Mouse (Mus musculus) layer of hippocampus, postnatal 10 days (tissue): ENCODE measurements around the gene Polm. TPM values are rescaled to one million over a fixed set of nuclear protein-coding genes. Genes with fewer than 3 reads are reported as not detected.

Experiments
- DNase-seq, 2 experiments: peaks; one replicate each; pipeline ENCODE4 v3.0.0; 2021; ENCODE audit warnings: low spot score in 2 of 2
- total RNA-seq, 2 experiments: library from RNA; stranded (reverse); gene quantifications; 2 replicates each; pipeline ENCODE4 v1.2.3; 2021

Gene Polm
- total RNA-seq, 2 experiments from 2014 or later, result 9.4 to 13.2 TPM

DNA sequence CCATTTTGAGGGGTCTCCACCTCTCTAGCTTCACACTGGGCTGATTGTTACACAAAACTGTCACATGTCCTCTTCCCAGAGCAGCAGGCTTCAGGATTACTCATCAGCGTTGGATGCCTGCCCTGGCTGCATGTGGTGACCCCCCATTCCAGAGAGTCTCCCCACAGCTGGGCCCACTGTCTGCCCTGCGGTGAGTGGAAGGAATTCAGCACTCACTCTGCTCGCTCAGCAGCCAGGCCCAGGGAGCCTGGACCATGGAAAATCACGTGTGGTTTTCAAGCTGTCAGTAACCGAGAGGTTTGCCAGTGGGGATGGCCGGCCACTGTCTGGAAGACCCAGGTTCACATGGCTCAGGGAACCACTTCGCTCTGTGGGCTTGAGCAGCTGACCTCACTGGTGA lies 18.1 kb upstream of the Polm start:
- DNase-seq, result peak; percentile 53 to 60

DNA sequence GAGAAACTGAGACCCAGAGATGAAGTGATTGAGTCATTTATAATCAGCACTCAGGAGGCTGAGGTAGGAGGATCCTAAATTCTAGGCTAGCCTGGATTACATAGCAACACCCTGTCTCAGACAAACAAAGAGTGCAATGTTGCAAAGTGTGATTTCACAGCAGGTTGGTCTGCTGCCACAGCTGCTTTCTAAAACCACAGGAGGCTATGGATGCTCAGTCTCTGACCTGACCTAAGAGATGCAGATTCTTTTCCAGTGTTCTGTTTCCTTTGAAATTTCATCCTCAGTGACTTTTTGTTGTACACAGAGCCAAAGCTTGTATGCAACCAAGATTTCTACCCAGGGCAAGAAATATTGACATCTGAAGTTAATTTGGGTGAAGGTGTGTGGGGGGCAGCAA lies 17.7 kb upstream of the Polm start:
- DNase-seq, result no peak

DNA sequence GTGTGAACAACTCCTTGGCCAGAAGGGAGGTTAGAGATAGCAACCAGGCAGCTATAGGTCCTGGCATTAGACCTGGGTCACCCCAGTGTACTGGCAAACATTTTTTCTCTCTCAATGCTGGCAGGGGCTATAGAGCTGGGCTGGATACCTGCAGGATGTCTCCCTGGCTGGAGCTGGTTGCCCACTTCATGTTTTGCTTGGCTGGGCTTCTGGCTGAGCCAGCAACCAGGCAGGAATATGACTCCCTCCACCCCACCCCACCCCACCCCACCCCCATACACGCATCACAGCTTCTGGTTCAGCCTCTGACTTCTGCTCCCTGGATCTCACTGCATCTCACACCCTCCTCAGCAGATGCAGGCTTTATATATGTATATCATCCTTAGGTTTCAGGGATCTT lies 14.5 kb upstream of the Polm start:
- DNase-seq, result no peak

GRCm38 (mm10) chr11:5851021-5851736 lies 13.4 kb upstream of the Polm start:
- no peak for DNase-seq

DNA sequence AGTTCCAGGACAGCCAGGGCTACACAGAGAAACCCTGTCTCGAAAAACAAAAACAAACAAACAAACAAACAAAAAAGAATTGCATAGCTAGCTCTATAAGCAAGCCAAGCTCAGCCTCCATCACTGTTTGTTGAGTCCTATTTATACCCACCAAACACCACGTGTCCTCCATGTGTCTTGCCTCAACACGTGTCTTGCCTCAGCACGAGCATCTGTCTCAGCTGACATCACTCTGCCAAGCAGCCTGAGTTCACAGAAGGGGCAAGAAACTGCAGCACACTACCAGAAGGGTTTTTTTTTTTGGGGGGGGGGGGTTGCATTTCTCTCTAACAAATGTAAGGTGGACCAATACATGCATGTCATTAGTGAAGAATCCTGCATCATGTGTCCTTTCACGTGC lies 12.6 kb upstream of the Polm start:
- DNase-seq, result no peak

DNA sequence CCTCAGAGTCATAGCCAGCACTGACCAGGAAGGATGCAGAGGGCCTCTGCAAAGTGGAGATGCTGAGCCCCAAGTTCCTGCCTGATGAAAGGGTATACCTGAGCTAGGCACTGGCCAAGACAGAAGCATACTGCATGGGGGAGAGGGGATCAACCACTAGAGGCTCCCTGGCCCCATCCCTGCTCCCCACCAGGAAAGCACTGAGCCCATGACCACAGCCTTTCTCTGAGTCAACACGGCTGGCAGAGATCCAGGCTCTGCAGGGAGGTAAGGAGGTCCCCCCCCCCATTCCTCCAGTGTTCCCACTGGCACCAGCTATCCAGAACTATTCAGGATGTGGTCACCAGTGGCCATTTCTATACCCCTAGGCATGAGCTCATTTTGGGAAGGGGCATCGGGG lies 11.5 kb upstream of the Polm start:
- DNase-seq, result no peak

DNA sequence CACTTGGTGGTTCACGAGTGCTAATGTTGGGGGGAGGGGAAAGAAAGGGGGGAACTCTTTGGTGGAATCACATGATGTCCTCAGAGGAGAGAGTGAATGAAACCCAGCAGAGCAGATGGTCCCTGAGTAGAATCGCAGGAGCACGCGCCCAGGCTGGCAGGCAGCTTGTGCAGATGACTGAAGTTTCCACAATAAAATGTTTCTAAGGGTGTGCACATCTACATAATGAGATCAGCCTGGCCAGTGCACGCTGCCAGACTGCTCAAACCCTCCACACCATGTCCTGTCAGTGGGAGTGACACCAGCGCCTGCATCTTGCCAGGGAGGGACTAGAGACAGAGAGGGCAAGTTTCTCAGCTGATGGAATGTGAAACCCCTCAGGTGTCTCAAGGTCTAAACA lies 10.9 kb upstream of the Polm start:
- peak; percentile 59 to 62 for DNase-seq

DNA sequence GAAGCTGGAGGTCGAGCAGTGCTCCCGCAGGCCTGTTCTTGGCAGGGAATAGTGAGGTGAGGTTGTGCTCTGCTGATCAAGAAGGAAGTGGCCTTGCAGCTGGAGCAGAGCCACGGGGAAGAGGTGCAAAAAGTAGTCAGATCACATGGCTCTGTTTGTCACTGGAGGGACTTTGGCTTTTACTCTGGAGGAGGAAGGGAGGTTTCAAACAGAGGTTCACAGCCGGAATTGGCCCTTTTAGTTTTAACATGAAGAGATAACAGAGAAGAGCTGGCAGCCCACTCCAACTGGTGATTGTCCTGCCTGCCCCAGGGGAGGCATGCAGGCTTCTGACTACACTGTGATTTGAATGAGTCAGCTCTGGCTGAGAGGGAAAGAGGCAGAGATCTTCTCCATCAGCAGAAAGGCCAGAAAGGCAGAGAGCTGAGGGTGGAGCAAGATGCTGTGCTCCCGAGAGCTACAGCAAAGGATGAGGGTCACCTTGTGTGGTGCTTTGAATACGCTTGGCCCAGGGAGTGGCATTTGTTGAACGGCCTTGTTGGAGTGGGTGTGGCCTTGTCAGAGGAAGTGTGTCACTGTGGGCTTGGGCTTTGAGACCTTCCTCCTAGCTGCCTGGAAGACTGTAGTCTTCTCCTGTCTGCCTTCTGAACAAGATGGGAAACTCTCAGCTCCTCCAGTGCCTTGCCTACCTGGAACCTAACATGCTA lies 9.0 kb upstream of the Polm start:
- no peak for DNase-seq

GRCm38 (mm10) chr11:5843131-5843530 lies 5.3 kb upstream of the Polm start:
- DNase-seq, result no peak

DNA sequence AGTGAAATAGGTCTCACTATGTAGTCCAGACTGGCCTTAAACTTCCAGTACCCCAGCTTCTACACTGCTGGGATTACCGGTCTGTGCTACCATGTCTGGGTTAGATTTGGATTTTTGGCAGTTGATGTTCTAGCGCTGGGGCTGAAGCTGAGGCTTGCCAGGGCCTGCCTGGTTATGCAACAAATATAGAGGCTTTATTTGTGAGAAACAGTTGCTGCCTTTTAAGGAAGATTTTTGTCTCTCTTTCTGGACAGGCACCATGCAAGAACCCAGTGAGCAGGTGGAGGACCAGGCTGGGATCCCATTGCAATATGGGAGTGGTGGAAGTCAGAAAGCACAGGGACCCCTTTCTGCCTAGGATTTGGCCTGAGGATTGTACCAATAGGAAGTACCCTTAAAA lies 3.9 kb upstream of the Polm start:
- DNase-seq, result no peak

GRCm38 (mm10) chr11:5840346-5840745 lies 2.5 kb upstream of the Polm start:
- no peak for DNase-seq

DNA sequence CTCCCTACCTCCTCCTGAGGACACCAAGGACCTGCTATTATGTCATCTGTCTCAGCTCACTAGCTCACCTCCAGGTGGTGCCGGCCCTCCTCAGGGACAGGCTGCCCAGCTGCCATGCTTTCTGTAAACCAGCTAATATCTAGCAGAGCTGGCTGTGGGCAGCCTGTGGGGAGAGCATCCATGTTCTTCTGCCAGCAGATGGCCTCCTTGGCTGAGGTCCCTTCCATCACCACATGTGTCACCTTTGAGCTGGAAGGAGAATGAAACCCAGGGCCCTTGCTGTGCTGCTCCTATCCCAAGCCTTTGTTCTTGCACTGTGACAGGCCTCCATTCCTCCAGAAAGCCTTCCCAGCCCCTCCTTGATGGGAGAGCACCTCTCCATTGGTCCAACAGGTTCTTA lies 1.7 kb downstream of the Polm start:
- DNase-seq, result no peak

DNA sequence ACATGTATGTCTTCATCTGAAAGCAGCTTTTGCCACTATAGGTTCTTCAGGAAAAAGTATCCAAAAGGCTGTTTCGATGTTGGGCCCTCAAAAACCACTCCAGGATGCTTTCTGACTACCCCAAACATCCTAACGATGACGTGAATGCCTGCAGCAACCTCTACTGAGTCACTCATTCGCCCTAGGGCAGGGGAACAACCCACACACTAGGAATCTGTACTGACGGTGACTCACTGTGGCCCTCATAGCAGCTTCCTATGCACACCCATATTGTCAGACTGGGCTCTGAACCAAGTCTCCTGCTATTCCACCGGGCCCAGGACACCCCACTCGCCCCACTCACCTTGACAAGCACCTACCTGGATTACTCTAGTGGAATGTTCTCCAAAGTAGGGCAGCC lies 2.8 kb downstream of the Polm start:
- DNase-seq, result no peak

- no peak for DNase-seq
Measured at GRCm38 (mm10) chr11:5834506-5834905, 3.3 kb downstream of the Polm start.

DNA sequence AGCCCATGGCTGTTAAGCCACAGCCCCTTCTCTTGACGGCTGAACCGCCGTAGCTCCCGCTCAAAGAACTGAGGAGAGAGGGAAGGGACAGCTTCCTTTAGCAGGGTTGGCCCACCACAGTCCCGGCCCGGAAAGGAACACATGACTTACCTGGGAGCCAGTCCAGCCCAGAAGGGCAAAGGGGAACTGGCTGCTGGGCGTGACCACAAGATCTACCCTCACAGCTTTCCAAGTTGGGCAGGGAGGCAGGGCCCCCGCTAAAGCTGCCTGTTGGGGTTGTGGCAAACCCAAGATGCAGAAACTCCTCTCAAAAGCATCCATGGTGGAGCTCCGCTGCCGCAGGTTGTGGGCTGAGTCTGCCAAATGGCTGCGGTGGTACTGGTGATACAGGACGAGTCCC lies 8.5 kb downstream of the Polm start:
- DNase-seq, result no peak

DNA sequence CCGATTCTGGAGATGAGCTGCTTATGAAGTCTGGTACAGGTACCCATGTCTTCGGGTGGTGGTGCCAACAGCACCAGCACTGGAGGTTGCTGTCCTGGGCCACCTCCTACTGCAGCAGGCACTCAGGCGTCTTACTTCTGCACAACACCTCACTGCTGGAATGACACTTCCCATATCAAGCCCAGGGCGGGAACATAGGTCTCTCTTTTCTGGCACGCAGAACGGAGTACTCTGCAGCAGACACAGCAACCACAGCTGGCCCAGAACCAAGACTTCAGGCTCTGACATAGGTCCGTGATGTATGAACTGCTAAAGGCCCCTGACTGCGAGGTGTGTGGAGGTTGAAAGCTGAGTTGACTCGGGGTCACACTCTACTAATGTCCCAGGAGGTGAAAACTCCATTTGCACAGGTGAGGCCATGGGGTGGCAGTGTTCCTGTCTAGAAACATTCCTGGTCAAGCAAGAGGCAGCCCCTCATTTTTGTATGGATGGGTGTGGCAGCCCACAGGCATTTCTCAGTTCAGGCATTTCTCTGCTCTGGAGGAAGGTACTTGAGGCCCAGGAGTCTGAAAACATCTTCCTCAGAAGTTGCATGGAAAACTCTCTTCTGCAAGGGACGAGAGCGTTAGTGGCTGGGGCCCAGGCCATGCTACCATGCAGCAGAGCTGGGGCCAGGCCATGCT lies 9.2 kb downstream of the Polm start:
- no peak for DNase-seq

- no peak for DNase-seq
Measured at GRCm38 (mm10) chr11:5827931-5828330, 9.9 kb downstream of the Polm start.

DNA sequence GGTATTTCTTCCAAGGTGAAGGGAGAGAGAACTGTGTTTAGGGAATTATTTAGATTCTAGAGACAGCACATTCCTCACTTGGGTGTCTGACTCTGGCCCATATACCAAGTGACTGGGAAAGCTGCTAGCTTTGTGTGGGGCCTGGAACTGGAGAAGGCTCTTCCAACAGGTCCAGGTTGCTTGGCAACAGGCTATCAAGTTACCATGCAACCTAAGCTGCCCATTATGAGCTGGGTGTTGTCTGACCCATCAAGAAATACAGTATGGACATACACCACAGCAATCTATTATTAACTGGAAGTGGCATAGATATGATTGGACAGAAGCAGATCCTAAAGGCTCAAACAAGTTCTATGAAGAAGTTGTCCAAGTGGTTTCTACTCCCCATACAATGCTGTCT lies 12.4 kb downstream of the Polm start:
- DNase-seq, result no peak

DNA sequence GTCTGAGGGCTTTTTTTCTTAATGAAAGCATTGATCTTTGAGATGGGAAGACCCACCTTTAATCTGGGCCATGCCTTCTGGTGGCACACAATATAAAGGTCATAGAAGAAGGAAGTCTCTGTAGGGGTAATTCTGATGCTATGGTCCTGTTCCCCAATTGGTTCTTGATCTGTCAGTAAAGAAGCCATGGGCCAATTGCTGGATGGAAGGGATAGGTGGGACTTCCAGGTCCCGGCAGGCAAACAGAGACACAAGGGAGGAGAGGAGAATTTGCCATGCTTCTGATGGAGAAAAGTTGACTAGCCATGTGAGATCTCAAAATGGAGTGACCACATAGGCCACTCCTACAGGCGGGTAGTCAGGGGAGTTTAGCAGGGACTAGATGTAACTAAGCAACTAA lies 18.6 kb downstream of the Polm start:
- no peak for DNase-seq

DNA sequence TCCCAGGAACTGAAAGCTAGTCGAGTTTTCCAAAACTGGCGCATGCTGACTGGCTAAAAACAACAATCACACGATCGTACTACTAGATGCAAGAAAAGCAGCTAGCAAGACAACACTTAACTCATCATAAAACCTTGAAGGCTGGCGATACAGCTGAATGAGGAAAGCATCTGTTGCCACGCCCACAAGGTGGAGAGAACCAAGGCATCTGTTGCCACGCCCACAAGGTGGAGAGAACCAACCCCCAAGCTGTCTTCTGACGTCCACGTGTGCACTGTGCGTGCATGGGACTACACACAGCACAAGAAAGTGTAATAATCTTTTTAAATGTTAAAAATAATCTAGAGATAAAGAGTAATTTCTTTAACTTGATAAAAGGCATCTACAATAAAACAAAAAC lies 24.4 kb downstream of the Polm start:
- DNase-seq, result no peak

DNA sequence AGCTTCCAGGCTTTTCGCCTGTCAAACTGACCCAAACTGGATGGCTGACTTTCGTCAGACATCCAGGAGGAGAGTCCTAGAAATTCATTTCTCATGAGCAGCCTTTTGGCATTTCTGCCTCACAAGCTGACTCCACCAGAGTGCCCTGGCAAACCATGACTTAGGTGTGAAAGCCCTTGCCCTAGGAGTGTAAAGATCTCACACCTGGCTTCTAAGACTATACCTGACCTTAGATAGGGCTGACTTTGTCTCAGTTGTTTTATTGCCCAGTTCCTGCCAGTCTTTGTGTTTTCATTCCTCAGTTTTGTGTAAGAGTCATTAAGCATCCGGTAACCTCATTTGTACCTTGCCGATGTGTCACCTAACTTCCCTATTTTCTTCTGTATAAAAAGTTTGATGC lies 28.3 kb downstream of the Polm start:
- DNase-seq, result peak in 1 of 2 experiments; percentile 5

GRCm38 (mm10) chr11:5807956-5808355 lies 29.9 kb downstream of the Polm start:
- DNase-seq, result no peak

DNA sequence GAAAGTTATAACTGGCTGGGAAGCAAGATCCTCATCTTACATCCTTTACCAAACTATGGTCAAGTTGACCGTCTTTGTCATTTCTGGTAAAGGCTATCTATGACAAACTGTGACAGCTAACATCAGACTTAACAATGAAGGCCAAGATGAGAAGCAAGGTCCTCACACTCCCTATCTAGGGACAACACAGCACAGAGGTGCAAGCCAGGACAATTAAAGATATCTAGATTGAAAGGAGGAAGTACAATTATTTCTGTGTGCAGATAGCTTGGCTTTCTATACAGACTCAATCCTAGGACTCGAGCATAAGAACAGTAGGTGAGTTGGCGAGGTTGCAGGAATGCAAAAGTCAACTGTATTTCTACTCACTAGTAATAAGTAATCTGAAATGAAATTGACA lies 32.1 kb downstream of the Polm start:
- DNase-seq, result no peak
